Mouse (Mus musculus): Measurements from ENCODE around the gene Fkbp5. TPM values are rescaled to one million over a fixed set of nuclear protein-coding genes. Genes with fewer than 3 reads are reported as not detected.

Fkbp5 gene
- polyA plus RNA-seq, 1 experiment from 2014 or later, result 26.9 TPM

GRCm38 (mm10) chr17:28352018-28352417 is 165.3 kb downstream of the Fkbp5 start:
- ATAC-seq (no peak), DNase-seq (ENCODE audit: low spot score) (no peak)
- Histone ChIP-seq H3K27me3 (replicated peaks; ENCODE audit: insufficient read depth, low read length) (no peaks in the 10 kb centered on the region), H3K9me3 (ENCODE audit: low read length) (no peaks in the 10 kb centered on the region), H3K4me2 (replicated peaks; ENCODE audit: low read depth, low read length) (no peak overlapping the region), H3K27ac (ENCODE audit: low read length) (peak overlapping the region; percentile 98; the same call in 1 of the 2 replicates), H3K36me3 (ENCODE audit: insufficient read depth, low read length) (no peaks in the 10 kb centered on the region), H3K9ac (replicated peaks; ENCODE audit: low read depth) (no peak overlapping the region), H3K4me3 (ENCODE audit: low read depth, low read length) (no peak overlapping the region), H3K4me1 (ENCODE audit: insufficient read depth, low read depth, low read length) (peaks cover 16% of the 10 kb centered on the region; the same call in 1 of the 2 replicates)
- WGBS, result 35% methylated on average over 11 of the region's 11 CpGs
- TF ChIP-seq CTCF (IDR thresholded peaks at IDR 0.05) (no peak), EP300 (IDR thresholded peaks at IDR 0.05) (no peak)

DNA sequence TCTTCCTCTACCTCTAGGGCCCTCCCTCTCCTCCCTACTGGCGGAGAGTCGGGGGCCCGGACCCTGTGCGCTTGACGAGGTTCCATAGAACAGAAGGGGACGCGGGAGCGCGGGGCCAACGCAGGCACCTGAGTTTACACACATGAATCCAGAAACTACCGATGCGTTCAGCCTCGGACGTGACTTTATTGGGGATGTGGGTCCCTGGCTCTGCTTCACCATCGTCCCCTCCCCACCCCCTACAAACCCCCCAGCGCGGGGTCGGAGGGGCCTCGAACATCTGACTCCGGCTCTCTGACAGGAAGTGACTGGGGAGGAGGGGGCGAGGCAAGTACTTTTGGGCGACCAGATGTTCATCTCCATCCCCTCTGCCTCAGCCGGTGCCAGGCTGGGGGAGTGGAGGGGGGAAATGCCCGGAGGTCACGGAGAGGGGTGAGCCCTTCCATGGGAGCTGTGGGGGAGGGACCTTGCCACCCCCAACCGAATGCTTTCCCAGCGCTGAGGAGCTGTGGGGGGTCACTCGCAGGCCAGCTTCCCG is 165.9 kb downstream of the Fkbp5 start:
- H3K4me3 ChIP-seq (ENCODE audit: low read depth, low read length), result peak overlapping the region; percentile 76
- DNase-seq (ENCODE audit: low spot score) (no peak), ATAC-seq (no peak)
- H3K36me3 ChIP-seq (ENCODE audit: insufficient read depth, low read length), result no peaks in the 10 kb centered on the region
- peak overlapping the region; percentile 75 for H3K4me2 ChIP-seq (replicated peaks; ENCODE audit: low read depth, low read length)
- no peaks in the 10 kb centered on the region for H3K27me3 ChIP-seq (replicated peaks; ENCODE audit: insufficient read depth, low read length)
- TF ChIP-seq EP300 (IDR thresholded peaks at IDR 0.05), result no peak
- no peak for TF ChIP-seq CTCF (IDR thresholded peaks at IDR 0.05)
- no peaks in the 10 kb centered on the region for H3K9me3 ChIP-seq (ENCODE audit: low read length)
- peaks cover 18% of the 10 kb centered on the region; the same call in 1 of the 2 replicates for H3K4me1 ChIP-seq (ENCODE audit: insufficient read depth, low read depth, low read length)
- WGBS, result 2% methylated on average over 26 of the region's 29 CpGs
- H3K9ac ChIP-seq (replicated peaks; ENCODE audit: low read depth), result peak overlapping the region; percentile 68
- peak overlapping the region; percentile 98 for H3K27ac ChIP-seq (ENCODE audit: low read length)

GRCm38 (mm10) chr17:28350466-28351352 is 166.6 kb downstream of the Fkbp5 start, which contains the start of gene Tead3:
Gene Tead3 (minus strand): TSS chr17:28350817.
- Histone ChIP-seq H3K9ac (replicated peaks; ENCODE audit: low read depth) (peak within 1 kb of the TSS; percentile 97), H3K27me3 (replicated peaks; ENCODE audit: insufficient read depth, low read length) (no peaks in the 10 kb centered on the region), H3K36me3 (ENCODE audit: insufficient read depth, low read length) (no peaks in the 10 kb centered on the region), H3K4me3 (ENCODE audit: low read depth, low read length) (peak within 1 kb of the TSS; percentile 76), H3K4me1 (ENCODE audit: insufficient read depth, low read depth, low read length) (peaks cover 20% of the 10 kb centered on the region; the same call in 1 of the 2 replicates), H3K9me3 (ENCODE audit: low read length) (no peaks in the 10 kb centered on the region), H3K4me2 (replicated peaks; ENCODE audit: low read depth, low read length) (peak within 1 kb of the TSS; percentile 75), H3K27ac (ENCODE audit: low read length) (peak within 1 kb of the TSS; percentile 98)
- under 1% methylated on average over 37 of the region's 73 CpGs for WGBS
- DNase-seq (ENCODE audit: low spot score) (peak; percentile 96), ATAC-seq (peak; percentile 88)
- TF ChIP-seq CTCF (IDR thresholded peaks at IDR 0.05) (peak; percentile 35), EP300 (IDR thresholded peaks at IDR 0.05) (peak; percentile 51; the same call in 1 of the 2 replicates)

- H3K27me3 ChIP-seq (replicated peaks; ENCODE audit: insufficient read depth, low read length), result no peaks in the 10 kb centered on the region
- TF ChIP-seq CTCF (IDR thresholded peaks at IDR 0.05) (no peak), EP300 (IDR thresholded peaks at IDR 0.05) (no peak)
- H3K27ac ChIP-seq (ENCODE audit: low read length), result peak overlapping the region; percentile 98
- peak overlapping the region; percentile 97 for H3K9ac ChIP-seq (replicated peaks; ENCODE audit: low read depth)
- peak overlapping the region; percentile 76 for H3K4me3 ChIP-seq (ENCODE audit: low read depth, low read length)
- H3K4me1 ChIP-seq (ENCODE audit: insufficient read depth, low read depth, low read length), result peaks cover 25% of the 10 kb centered on the region; the same call in 1 of the 2 replicates
- ATAC-seq, result peak; percentile 50
- H3K9me3 ChIP-seq (ENCODE audit: low read length), result no peaks in the 10 kb centered on the region
- peak overlapping the region; percentile 75 for H3K4me2 ChIP-seq (replicated peaks; ENCODE audit: low read depth, low read length)
- DNase-seq (ENCODE audit: low spot score), result no peak
- 4% methylated on average over 35 of the region's 54 CpGs for WGBS
- H3K36me3 ChIP-seq (ENCODE audit: insufficient read depth, low read length), result no peaks in the 10 kb centered on the region
Observed at GRCm38 (mm10) chr17:28349901-28350465, 167.3 kb downstream of the Fkbp5 start.

- Histone ChIP-seq H3K27me3 (replicated peaks; ENCODE audit: insufficient read depth, low read length) (no peaks in the 10 kb centered on the region), H3K9ac (replicated peaks; ENCODE audit: low read depth) (peak overlapping the region; percentile 97), H3K27ac (ENCODE audit: low read length) (peak overlapping the region; percentile 98), H3K4me2 (replicated peaks; ENCODE audit: low read depth, low read length) (peak overlapping the region; percentile 75), H3K4me3 (ENCODE audit: low read depth, low read length) (peak overlapping the region; percentile 76), H3K9me3 (ENCODE audit: low read length) (no peaks in the 10 kb centered on the region), H3K36me3 (ENCODE audit: insufficient read depth, low read length) (no peaks in the 10 kb centered on the region), H3K4me1 (ENCODE audit: insufficient read depth, low read depth, low read length) (peaks cover 31% of the 10 kb centered on the region; the same call in 1 of the 2 replicates)
- ATAC-seq (no peak), DNase-seq (ENCODE audit: low spot score) (peak; percentile 57)
- no peak for TF ChIP-seq EP300 (IDR thresholded peaks at IDR 0.05)
- no peak for TF ChIP-seq CTCF (IDR thresholded peaks at IDR 0.05)
- 10% methylated on average over 12 of the region's 13 CpGs for WGBS
Observed at GRCm38 (mm10) chr17:28349264-28349880, 168.0 kb downstream of the Fkbp5 start.

Small RNA genes within 50 kb of the gene (microRNA-seq; reads per million reads assigned to microRNA genes)
- gene Gm25195, result not detected
- not detected for gene Mir6969

Other genes with a start within 250 kb of the Fkbp5 start
- 21.8 and 24.3 TPM in 2 replicates for gene Fance, start 204.0 kb downstream of the Fkbp5 start, polyA plus RNA-seq (2015; fragmentation: Nextera tagmentation; extraction: Ambion mirVana)
- gene Rpl10a, start 189.1 kb downstream of the Fkbp5 start, polyA plus RNA-seq (2015; fragmentation: Nextera tagmentation; extraction: Ambion mirVana), result 446 and 458 TPM in 2 replicates
- 9.7 and 11.4 TPM in 2 replicates for gene Tead3, start 166.7 kb downstream of the Fkbp5 start, polyA plus RNA-seq (2015; fragmentation: Nextera tagmentation; extraction: Ambion mirVana)
- gene Tulp1, start 152.3 kb downstream of the Fkbp5 start, polyA plus RNA-seq (2015; fragmentation: Nextera tagmentation; extraction: Ambion mirVana), result 18.1 and 22.7 TPM in 2 replicates
- not detected in 2 replicates for gene Armc12, start 13.3 kb upstream of the Fkbp5 start, polyA plus RNA-seq (2015; fragmentation: Nextera tagmentation; extraction: Ambion mirVana)
- not detected in 2 replicates for gene Clpsl2, start 31.9 kb upstream of the Fkbp5 start, polyA plus RNA-seq (2015; fragmentation: Nextera tagmentation; extraction: Ambion mirVana)
- 0.32 and 0.42 TPM in 2 replicates for gene Clps, start 43.2 kb upstream of the Fkbp5 start, polyA plus RNA-seq (2015; fragmentation: Nextera tagmentation; extraction: Ambion mirVana)
- 0.07 and 0.25 TPM in 2 replicates for gene Lhfpl5, start 58.1 kb upstream of the Fkbp5 start, polyA plus RNA-seq (2015; fragmentation: Nextera tagmentation; extraction: Ambion mirVana)
- gene Srpk1, start 105.2 kb upstream of the Fkbp5 start, polyA plus RNA-seq (2015; fragmentation: Nextera tagmentation; extraction: Ambion mirVana), result 37.1 and 41.9 TPM in 2 replicates
- gene Slc26a8, start 172.7 kb upstream of the Fkbp5 start, polyA plus RNA-seq (2015; fragmentation: Nextera tagmentation; extraction: Ambion mirVana), result 0.60 and 0.68 TPM in 2 replicates
- gene Mapk14, start 173.8 kb upstream of the Fkbp5 start, polyA plus RNA-seq (2015; fragmentation: Nextera tagmentation; extraction: Ambion mirVana), result 31.9 and 34.0 TPM in 2 replicates
- 2.0 and 2.4 TPM in 2 replicates for gene AC170998.1, start 208.6 kb upstream of the Fkbp5 start, polyA plus RNA-seq (2015; fragmentation: Nextera tagmentation; extraction: Ambion mirVana)